Mouse (Mus musculus) olfactory bulb, adult 2 months (tissue): ENCODE data around the gene Negr1.

ENCODE experiments used
- CTCF ChIP-seq: fragments of 200-500 bp; IDR thresholded peaks from 2 replicates; pipeline ENCODE4 v1.5.1; 2012; ENCODE audit warnings: low read depth, mild to moderate bottlenecking, low read length, moderate library complexity; ENCODE audit not compliant: insufficient read depth
- POLR2A ChIP-seq: fragments of 200-500 bp; IDR thresholded peaks from 2 replicates; pipeline ENCODE4 v1.6.1; 2012; ENCODE audit warnings: mild to moderate bottlenecking, low read depth, low read length, moderate library complexity; ENCODE audit not compliant: insufficient read depth

GRCm38 (mm10) chr3:156980042-156980716 is 418.6 kb downstream of the Negr1 start:
- TF ChIP-seq CTCF (no peak), POLR2A (no peak)
